Mouse (Mus musculus): Measurements from ENCODE around the gene Lpp.

The Lpp gene

GRCm38 (mm10) chr16:24392651-24393555 lies at the start of gene Lpp:
Gene Lpp, plus strand, starts transcription at chr16:24393507.
- peak; percentile 79 to 84 for DNase-seq (ENCODE audit: low spot score in 2 of 2)

GRCm38 (mm10) chr16:24347582-24348411 lies 45.5 kb upstream of the Lpp start:
- peak; percentile 71 to 73 for DNase-seq (ENCODE audit: low spot score in 2 of 2)

- DNase-seq (ENCODE audit: low spot score in 2 of 2), result no peak
These were observed 43.0 kb upstream of the Lpp start for GRCm38 (mm10) chr16:24350306-24350705.

GRCm38 (mm10) chr16:24350751-24351150 lies 42.6 kb upstream of the Lpp start:
- no peak for DNase-seq (ENCODE audit: low spot score in 2 of 2)

- DNase-seq (ENCODE audit: low spot score in 2 of 2), result no peak
These were observed 41.5 kb upstream of the Lpp start for GRCm38 (mm10) chr16:24351811-24352210.

DNA sequence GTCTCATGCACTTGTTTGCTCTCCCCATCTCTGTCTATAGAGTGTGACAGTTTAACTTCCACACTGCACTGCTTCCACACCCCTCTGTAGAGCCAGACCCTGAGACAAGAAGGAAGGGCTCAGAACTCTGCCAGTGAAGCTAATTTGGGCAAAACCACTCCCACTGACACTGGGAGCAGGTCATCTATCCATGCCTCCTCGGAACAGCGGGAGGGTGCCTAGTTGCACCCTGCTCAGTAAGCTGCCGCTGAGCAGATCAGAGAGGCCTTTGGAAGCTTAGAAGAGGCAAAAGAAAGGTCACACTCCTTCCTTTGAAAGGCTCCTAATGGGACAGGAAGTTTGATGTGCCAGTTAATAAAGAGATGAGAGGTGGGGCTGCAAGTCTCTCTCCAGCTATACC lies 39.5 kb upstream of the Lpp start:
- no peak for DNase-seq (ENCODE audit: low spot score in 2 of 2)

- no peak for DNase-seq (ENCODE audit: low spot score in 2 of 2)
These were observed 31.6 kb upstream of the Lpp start for GRCm38 (mm10) chr16:24361667-24362066.

GRCm38 (mm10) chr16:24364030-24364687 lies 29.1 kb upstream of the Lpp start:
- DNase-seq (ENCODE audit: low spot score in 2 of 2), result no peak

DNA sequence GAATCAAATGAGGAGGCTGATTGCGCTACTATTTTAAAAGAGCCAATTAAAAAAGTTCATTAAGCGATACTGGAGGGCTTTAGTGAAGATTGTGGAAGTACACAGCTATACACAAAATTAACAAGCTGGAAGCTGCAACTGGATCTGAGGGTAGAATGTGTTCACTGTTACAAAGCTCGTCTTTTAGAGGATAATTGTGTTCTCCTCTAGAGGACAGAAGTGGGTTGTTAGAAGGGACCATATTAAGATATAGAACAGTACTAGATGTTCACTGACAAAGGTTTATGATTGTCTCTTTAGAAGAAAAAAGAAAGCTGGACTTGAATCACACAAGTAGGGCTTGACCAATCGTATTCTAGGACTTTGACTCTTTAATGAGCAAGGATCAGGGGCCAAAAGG lies 27.4 kb upstream of the Lpp start:
- no peak for DNase-seq (ENCODE audit: low spot score in 2 of 2)

DNA sequence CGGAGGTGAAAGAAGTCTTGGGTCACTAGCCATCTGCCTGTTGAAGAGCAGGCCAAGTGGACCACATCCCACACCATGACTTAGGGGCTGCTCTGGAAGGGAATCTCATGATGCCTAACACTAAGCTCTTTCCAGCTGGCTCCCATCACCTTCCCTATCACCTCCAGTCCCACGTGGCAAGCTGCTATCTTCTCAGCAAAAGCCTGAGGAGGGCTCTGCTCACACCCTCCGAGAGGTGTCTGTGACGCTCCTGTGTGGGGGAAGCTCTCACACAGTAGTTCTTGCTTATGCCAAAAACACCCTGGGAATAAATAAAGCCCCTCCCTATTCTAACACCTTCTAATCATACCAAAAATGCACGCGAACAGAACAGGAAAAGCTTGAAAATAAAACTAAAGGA lies 26.2 kb upstream of the Lpp start:
- DNase-seq (ENCODE audit: low spot score in 2 of 2), result peak; percentile 12 to 20

GRCm38 (mm10) chr16:24367506-24367905 lies 25.8 kb upstream of the Lpp start:
- no peak for DNase-seq (ENCODE audit: low spot score in 2 of 2)

- DNase-seq (ENCODE audit: low spot score in 2 of 2), result no peak
These were observed 16.8 kb upstream of the Lpp start for GRCm38 (mm10) chr16:24376478-24376877.

- DNase-seq (ENCODE audit: low spot score in 2 of 2), result no peak
These were observed 2.7 kb upstream of the Lpp start for GRCm38 (mm10) chr16:24390596-24390995.

DNA sequence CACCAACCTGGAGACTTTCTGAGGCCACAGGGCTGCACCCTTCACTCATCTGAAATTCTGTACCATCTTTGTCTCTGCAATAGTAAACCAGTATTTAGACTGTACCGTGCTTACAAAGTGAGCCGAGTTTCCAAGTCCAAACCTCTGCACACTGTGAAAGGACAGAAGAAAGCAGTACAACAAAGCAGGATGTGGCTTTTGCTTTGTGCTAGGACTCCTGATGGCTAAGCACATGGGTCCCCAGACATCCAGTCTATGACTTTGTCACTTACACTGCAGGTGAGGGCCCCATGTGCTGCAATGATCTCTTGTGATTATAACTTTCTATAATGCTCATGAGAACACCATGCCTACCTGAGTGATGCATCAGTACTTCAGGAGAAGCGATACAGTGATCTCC lies 2.2 kb upstream of the Lpp start:
- no peak for DNase-seq (ENCODE audit: low spot score in 2 of 2)

- DNase-seq (ENCODE audit: low spot score in 2 of 2), result no peak
These were observed 1.4 kb upstream of the Lpp start for GRCm38 (mm10) chr16:24391901-24392300.

DNA sequence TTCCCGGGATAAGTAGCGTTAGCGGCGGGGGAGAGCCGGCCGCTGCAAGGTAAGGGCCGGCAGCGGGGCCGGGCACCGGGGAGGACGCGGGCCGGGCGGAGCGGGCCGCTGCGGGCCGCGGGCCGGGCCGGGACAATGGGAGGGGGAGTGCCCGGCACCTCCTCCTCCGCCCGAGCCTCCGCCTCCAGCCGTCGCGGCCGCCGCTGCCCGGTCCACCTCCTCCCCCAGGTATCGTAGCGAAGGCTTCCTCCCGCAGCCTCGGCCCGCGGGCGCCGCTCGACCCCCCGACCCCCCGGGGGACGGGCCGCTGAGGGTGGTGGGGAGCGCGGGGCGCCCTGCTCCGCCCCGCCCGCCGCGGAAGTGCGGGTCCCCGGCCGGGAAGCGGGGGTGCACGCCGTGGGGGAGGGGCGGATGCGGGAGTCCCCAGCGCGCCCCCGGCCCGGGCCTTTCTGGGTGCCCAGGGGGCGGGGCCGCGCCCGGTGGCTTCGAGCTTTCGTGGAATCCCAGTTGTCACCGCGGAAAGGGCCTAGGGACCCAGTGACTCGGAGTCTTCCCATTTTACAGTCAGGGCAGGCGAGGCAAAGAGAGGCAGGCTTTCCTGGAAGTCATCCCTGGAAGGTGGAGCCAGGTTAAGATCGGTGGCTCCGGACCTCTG lies 376 bp downstream of the Lpp start:
- DNase-seq (ENCODE audit: low spot score in 2 of 2), result peak; percentile 79 to 80

DNA sequence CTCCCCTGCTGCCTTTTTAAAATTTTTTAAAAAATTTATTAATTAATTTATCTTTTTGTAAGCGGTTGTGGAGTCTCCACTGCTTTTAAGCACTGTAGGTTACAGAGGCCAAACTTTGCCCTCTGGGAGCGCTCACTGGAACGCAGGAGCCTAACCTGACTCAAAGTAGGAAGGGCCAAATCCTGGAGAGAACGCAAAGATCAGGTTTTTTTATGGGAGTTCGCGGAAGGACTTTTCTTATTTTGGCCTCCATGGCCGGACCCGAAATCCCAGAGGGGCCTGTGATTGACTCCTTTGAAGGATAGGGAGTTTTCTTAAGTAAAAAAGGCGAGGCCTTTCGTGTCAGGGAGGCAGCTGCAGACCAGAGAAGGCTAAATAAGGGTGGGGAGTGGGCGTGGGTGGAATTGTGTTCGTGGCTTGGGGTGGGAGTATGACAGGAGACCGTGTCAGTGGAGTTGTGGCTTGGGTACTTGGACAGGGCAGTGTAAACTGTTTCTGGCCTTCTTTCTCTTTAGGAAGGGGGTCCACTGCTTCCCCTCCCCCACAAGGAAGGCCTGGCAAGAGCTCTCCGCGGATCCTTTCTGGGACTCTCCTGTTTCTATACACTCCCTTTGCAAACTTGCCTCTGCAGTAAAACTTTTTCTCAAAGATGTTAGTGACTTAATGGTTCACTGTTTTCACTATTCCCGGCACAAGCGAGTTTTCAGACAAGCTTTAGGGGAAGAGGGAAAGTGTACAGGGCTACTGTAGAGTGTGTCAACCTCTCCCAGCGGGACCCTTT lies 1.1 kb downstream of the Lpp start:
- DNase-seq (ENCODE audit: low spot score in 2 of 2), result peak; percentile 44 to 47

DNA sequence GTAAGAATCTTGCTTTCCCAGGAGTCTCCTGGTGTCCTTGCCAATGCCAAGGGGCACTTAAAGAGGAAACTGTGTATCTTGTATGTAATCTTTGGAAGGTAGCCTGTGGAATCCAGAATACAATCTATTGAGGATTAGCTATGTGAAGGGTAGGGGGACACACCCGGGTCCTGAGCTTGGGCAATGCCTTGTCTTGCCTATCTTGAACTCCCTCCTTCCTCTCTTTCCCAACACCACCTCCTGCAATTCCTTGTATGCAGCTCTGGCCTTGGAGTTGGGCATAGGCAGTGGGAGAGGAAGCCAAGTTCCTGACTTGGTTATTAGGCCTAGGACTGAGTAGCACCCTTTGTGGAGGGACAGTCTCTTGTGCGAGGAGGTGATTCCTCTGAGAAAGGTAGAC lies 1.8 kb downstream of the Lpp start:
- no peak for DNase-seq (ENCODE audit: low spot score in 2 of 2)

DNA sequence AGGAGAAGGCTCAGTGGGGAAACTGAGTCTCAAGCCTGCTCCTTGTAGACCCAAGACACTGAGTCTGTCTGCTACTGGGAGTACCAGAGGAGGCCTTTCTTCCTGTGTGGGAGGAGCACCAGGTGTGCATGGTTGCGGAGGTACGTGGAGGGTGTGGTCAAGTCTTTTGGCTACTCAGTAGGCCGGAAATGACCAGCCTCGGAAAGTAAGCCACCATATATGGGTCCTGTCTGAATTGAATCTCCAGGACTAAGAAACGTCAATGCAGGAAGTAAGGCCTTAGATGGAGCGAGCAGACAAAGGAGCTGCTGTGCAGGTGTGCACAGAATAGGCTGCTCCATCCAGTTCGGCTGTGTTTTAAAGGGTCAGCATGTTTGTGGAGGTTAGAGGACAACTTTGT lies 3.2 kb downstream of the Lpp start:
- no peak for DNase-seq (ENCODE audit: low spot score in 2 of 2)

DNA sequence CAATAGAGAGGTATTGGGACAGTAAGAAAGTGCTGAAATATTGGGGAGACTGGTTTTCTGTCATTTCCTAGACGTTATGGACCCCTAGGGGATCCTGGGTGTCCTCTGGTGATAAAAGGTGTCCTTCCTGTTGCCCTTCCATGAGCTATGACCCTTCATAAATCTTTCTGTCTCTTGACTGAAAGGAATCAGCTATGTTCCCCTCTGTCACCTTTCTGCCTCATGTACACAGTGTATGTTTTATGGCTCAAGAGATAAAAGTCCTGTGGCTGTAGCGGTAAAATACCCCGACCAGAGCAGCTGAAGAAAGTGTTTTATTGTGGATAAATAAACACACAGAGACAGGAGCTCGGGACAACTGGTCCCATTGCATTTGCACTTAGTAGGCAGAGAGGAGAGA lies 5.2 kb downstream of the Lpp start:
- no peak for DNase-seq (ENCODE audit: low spot score in 2 of 2)

GRCm38 (mm10) chr16:24398893-24399292 lies 5.6 kb downstream of the Lpp start:
- DNase-seq (ENCODE audit: low spot score in 2 of 2), result no peak

Measured in heart, adult 9 months (tissue).